Mouse (Mus musculus) induced T-regulatory cell, adult 2 months (primary cell): Measurements from ENCODE around the gene Ttll8.

Experiments used
- DNase-seq: peaks from one replicate; pipeline ENCODE4 v3.0.0-alpha.2; 2012; ENCODE audit warnings: low read depth

The Ttll8 gene

DNA sequence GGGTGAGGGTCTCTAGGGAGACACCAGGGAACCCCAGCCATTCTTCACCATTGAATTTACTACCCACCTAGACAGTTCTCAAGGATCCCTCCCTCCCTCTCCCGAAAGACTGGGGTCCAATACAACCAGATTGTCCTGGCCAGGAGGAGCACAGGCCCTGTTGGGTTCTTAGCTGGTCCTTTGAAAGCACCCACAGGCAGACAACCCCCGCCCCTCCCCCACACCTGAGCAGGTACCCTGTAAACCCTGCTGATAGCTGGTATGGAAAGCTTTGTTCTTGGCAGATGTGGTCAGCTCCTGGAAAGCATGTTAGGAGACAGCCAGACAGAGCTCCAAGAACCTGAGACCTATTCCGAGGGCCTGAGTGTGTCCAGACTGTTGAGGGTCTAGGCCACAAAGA lies 93.4 kb downstream of the Ttll8 start:
- DNase-seq = no peak

DNA sequence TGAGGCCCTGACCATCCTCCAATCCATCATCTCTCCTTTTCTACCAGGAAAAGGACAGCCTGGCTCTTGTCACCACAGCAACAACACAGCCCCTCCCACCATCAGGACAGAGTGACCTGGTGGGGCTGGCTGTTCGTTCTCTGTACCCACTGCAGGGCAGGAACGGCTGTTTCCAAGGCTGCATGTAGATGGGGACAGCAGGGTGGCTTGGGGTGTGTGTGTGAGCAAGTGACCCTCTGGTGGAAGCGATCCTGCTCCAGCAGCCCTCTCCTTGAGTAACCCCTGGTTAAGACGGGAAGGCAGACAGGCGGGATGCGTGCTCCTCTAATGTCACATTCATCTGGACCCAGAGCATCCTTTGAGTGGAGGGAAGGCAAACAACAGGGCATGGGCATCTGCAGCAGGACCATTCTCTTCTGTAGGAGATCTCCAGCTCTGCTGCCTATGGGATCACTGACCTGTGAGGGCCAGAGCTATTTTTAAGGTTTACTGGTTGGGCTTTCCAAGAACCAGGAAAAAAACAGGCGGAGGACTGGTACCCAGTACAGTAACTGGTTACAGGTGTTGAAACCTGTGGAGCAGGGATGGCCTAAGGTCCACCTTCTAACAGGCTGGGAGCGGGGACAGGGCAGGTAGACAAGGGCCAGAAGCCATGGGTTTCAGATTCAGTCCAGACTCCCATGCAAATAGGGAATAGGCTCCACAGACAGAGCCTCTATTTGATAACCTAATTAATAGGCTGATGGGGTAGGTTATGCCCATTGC lies 94.8 kb downstream of the Ttll8 start:
- DNase-seq = no peak

DNA sequence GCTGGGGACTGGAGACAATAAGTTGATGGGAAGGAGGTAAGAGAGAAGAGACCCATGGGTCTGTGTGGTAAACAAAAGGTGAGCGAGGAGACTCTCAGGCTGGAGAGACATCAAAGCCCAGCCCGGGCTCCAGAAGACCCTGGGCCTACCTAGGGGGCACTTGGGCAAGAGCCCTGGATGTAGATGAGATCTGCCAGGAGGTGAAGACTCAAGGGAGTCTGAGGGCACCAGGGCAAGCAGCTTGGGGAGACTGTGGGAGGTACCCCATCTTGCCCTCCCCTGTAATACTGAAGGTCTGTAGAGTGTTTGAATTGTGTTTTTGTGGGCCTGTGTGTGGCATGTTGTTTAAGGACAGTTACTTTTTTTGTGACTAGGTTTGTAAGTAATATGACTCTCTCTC lies 95.5 kb downstream of the Ttll8 start:
- DNase-seq = no peak

DNA sequence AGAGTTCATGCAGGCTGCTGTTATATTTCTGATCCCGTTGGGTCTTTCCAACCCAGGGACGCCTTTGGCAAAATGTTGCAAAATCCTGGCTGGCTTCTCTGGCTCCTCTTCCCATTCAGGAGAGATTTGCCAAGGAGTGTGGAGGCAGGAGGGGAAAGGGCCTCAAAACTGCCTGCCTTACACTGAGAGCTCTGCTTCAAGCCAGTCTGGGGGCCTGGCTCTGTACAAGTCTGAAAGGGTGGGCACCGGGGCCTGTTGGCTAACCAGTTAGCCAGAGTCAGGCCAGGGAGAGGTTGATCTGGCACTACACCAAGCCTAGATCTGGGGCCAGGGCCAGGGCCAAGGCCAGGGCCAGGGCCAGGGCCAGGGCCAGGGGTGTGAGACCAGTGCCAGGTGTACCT lies 96.1 kb downstream of the Ttll8 start:
- no peak for DNase-seq

DNA sequence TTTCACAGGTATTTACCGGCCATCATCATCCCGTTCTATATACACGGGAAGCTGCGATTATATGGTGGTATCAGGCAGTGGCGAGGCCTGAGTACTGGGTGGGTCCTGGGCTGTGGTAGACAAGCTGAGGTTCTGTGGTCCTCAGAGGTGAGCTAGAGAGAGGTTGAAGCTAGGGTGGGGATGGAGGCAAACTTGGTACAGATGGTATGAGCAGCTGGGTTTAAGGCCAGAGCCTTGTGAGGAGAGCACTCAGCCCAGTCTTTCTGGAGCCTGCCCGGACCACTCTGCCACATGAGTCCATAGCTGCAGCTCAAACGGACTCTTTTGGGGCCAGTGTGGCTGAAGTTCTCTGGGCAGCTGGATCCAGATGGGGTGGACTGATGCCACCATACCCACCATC lies 96.9 kb downstream of the Ttll8 start:
- DNase-seq = no peak

DNA sequence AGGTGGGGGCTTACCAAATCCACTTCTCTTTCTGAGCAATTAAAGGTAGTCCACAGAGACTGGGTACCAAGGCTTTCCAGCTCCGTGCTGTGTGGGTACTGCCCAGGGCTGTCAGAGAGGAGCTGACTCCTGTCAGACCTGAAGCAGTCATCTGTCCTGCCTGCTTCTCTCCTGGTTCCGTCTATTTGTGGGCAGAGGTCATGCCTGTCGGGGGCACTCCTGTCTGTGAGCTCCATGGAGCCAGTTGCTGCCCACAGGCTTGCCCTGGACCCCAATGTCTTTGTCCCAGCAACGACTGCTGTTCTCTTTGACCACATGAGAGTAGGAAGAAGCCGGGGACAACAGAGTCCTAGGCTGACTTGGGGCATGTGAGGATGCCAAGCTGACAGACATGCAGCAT lies 97.6 kb downstream of the Ttll8 start:
- no peak for DNase-seq

DNA sequence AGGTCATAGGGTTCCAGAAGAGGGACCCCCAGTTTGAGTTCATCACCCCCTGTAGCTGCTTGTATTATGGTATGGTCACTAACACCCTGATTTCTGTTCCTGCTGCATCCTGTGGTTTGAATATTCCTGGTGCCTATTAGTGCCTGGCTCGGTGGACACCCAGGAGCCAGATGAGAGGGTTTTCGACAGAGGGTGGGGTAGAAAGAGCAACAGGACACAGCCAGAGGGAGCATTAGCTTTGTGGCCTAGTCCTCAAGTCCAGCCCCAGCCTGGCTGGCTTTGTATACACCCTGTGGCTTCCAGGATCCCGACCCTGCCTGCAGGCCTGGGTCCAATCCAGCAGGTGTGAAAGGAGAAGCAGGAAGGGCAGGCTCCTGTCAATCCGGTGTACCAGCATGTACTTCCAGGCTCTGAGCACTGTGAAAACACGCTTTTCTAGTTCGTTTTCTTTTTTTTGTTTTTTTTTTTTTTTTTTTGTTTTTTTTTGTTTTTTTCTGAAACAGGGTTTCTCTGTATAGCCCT lies 98.3 kb downstream of the Ttll8 start:
- DNase-seq = no peak

DNA sequence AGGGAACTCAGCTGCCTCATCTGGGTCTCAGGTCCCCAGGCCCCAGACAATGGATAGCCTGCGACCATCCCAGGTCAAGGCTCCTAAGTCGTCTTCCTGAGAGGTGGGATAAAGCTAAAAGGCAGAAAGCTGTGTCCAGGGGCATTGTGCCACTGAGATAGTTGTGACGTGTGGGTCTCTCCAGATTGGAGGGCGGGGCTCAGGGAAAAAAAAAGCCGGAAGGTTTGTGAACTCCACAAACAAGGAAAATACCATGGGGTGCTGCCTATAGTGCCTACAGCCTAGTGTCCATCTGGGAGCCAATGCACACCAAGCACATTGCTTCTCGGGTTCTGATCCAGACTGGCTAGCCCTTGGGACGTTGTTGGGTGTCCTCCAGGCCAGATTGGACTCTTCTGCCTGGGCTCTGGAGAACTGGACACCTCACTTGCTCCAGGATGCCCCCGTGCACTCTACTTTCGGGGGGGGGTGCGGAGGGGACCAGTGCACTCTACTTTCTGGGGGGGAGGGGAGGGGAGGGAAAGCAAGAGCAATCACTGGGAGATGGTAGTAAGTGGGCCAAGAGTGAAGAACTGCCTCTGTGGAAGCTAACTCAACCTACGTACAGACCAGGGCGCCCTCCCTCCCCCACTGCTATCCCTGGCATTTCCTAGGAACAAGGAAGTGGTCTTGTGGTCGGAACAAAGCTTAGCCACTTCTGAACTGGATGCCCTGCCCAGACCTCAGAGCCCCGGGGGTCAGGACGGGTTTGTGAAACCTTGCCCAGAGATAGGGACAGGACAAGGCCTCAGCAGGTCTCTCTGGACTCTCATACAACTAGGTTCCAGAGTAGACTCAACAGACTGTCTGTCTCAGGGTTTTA lies 99.0 kb downstream of the Ttll8 start:
- no peak for DNase-seq

DNA sequence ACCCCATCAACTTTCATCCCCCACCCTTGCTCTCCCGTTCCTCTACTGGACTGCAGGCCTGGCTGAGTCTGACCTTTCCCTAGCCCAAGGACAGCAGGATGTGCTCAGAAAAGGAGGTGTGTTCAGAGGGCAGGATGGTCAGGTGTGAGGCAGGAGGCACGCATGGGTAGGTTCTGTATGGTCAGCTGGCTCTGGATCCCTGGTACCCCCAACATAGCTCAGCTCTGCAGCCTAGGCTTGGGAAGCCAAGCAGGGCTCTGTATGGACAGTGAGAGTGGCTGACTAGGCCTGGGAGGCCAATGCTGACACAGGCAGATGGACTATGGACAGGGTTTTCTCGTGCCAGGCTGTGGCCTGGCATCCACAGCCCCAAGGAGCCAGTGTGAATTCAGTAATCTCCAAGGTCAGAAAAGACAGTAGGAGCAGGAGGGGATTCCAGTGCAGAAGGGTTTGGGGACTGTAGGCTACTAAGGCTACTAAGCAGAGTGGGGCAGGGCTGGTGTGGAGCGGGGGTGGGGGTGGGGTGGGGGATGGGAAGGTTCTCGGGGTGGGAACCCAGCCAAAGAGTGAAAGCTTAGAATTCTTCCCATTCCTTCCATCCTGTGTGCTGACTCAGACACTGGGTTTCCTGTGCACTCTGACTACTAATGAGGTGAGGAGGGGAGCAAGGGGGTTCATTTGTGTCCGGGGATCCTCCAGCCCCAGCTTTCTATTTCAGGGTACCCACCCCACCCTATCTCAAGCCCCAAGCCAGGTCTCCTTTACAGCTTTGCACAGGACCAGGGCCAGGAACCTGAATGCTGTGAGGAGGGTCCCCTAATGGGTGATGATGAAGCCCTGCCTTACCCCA lies 99.9 kb downstream of the Ttll8 start:
- DNase-seq = no peak

DNA sequence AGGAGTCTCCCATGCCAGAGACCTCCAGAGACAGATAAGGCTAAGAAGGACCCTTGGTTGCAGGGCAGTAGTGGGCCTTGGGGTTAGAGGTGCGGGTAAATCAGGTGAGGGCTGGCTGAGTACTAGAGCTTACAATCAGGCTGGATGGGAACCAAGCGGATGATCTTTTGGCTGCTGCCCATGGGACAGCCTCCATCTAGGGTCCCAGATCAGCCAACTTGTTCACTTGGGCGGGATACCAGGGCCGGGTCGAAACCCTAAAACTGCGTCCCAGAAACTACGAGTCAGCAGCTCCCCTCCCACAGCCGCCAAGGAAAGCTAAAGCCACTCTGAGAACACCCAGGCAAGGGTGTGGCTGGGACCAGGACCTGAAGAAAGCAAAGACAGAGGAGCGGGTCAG lies 101.1 kb downstream of the Ttll8 start:
- no peak for DNase-seq

DNA sequence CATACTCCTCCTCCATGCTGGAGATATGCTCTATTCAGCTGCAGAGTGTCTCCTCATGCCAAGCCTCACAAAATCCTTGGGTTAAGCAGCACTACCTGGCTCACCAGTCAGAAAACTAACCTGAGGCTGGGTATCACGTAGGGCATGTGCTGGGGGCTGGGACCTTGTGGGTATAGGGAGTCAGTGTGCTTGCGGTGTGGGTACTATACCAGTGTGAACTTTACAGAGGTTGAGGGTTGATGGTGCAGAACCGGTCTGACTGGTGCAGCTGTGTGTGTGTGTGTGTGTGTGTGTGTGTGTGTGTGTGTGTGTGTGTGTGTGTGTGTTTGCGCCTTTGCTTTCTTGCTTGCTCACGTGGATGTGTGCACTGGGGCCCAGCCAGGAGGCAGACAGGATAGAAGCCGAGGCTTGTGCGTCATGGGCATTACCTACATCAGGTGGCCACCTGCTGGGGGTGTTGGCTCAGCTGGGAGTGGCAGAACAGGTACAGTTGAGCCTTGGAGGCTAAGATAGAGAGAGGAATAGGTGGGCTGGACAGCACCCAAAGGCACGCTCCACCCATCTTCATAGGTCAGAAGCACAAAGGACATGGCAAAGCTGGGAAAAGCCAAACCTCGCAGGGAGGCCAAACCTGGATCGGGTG lies 102.6 kb downstream of the Ttll8 start:
- no peak for DNase-seq

DNA sequence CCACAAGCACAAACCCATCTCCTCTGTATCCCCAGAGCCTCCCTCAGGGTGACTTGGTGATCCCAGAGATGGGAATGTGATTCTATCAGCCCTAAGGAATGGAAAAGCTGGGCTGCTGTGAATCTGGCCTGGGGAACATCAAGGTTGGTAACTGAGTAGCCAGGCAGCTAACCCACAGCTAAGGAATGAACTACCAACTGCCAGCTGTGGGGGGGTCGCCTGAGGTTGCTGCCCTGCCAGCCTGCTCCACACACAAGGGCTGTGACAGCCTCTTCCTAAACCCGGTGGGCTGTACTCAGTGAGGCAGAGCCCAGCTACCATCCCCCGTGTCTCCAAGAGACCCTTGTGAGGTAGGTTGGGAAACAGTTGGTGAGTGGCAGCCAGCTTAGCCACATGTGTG lies 103.1 kb downstream of the Ttll8 start:
- DNase-seq = no peak

DNA sequence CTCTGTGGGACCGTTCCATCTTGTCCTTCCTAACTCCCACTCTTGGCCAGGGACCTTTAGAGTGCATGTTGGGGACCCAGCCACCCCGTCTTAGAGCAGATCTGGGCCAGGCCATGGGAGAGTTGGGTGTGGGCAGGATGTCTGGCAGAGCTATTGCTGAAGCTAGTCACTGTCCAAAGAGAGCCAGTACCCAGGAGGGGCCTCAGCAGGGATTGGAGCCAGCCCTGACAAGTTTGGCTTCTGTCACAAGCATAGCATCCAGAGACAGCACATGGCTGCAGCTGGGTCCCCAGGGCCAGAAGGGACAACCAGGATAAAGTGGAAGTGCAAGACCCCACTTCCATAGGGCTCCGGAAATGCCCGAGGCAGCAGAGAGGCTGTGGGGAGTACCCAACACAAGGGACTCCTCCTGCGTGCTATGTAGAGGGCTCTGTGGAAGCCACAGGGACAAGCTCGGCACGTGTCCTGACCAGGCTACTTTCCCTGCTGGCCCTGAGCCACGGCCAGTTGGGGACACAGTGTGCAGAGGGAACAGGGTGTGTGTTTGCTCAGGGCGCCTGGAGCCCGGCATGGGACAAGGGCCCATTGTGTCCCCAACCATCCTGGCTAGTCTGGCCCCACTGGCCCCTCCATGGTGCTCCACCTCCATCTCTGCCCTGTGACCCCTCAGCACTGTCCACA lies 103.9 kb downstream of the Ttll8 start:
- DNase-seq = no peak

DNA sequence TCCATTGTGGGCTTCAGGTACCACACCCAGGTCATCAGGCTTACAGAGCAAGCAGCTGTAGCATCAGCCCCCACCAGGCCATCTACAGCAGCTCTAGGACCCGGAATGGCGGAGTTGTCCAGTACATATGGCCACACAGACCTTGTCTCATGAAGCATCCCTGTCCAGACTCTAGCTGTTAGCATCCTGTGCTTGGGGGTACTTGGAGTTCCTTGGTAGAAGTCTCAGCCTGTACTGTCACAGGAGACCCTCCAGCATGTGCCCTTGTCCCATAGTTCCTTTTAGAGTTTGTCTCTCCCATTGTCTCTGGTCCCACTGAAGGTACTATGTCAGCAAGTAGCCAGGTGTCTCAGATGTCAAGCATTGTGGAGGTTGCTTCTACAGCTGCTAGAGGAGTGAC lies 104.6 kb downstream of the Ttll8 start:
- DNase-seq = no peak

DNA sequence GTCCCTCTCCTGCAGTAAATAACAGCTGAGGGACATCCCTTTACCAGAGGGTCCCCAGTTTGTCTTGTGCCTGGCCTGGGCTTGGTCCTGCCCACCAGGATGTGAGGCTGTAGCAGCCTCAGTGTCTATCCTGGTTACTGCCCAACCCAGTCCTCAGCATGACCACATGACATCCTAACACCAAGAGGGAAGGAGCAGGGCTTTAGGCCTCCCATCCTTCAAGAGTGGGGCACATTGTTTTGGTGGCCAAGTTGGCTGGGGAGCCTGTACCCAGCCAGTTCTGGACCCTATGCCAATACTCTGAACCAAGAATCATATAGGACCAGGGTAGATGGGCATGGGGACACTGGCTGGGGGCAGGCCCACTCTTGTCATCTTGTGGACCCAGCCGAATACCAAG lies 105.6 kb downstream of the Ttll8 start:
- DNase-seq = no peak

DNA sequence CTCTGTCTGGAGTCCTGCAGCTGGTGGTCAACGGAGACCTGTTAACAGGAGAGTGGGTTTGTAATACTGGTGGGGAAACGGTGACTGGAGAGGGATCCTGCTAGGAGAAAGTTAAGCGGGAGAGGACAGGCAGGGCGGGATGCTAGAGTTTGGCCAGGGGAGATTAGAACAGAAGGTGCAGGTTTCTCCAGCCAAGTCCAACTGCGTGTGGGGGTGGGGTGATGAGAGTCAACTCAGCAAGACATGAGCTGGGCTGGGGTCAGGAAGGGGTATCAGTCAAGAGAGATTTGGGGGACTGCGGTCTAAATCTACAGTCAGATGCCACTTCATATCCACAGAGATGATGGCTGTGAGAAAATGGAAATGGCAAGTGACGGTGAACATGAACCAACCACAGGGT lies 109.3 kb downstream of the Ttll8 start:
- DNase-seq = no peak

DNA sequence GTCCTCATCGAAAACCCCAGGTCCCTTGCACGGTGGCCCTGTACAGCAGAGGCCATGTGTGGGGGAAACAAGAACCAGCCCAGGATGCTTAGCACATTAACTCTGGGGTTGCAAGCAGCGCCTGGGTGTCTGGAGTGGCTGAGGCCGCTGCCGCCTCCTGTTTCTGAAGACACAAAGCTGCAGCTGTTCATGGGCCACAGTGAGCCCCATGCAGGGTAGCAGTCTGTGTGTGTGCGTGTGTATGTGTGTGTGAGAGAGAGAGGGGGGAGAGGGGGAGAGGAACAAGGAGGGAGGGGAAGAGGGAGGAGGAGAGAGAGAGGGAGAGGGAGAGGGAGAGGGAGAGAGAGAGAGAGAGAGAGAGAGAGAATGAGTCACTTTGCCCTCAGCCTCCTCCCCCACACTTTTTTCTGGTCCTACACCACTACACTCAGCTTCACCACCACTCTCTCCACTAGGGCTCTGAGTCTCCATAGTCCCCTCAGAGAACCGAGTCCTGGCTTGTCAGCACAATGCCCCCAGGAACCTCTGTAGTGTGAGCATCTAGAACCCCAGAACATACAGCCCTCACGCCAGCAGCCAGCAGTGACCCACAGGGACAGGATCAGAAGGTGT lies 110.6 kb downstream of the Ttll8 start:
- no peak for DNase-seq

DNA sequence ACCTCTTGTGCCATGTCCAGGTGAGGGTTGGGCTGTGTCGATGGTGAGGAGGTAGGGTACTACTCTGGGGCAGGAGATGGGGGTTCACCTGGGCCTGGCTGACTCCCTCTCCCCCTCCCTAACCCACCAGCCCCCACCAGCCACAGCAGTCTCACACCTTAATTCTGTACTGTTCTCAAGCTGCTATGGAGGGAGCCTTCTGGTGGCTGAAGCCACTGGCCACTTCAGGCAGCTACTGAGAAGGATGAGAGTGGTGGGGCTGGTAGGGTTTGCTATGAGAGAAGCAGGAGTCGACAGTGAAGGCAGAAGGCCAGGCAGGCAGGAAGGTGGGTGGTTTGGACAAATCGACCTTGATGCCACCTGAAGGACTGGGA lies 111.9 kb downstream of the Ttll8 start:
- DNase-seq = no peak

DNA sequence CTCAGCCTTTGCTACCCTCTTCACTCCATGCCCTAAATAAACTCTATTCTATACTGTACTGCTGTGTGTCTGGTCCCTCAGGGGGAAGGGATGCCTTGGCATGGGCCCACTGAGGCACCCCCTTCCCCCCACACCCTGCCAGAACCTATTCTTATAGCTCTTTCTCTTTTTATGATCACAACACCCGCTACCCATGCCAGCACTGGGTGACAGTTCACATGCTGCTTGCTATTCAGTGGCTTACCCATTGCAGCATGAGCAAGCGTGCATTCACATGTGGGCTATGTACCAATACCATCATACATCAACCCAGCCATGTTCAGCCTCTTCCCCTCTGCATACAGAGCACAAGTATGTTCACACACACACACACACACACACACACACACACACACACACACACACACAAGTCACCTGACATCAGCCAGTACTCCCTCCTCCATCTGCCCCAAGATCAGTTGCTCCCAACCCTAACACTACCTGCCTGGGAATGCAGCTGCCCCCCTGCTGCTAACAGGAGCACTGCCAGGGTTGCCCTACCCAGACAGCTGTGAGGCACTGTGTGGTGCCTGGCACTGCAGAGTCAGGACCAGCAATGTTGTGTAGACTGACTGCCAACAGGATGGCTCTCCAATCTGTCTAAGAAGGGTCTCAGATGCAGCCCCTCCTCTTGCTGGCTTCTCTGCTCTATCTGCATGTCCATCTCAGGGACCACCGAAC lies 112.5 kb downstream of the Ttll8 start:
- no peak for DNase-seq

DNA sequence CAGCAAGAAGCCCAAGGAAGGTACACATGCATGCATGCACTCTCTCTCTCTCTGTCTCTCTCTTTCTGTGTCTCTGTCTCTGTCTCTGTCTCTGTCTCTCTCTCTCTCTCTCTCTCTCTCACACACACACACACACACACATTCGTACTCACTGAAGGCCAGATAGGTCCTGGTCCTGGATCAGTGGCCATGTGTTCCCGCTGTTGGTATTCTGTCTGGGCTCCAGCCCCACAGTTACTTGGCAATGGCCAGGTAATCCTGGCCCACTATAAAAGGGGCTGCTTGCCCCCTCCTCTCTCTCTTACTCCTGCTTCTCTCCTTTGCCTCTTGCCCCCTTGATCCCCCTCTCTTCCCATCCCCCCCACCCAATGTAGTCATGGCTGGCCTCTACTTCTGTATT lies 113.1 kb downstream of the Ttll8 start:
- DNase-seq = no peak
